Mouse (Mus musculus) E14TG2a.4 (cell line): ENCODE measurements around the gene Ankrd28.

Experiments used
- CTCF ChIP-seq: conservative IDR thresholded peaks from 2 replicates; pipeline ENCODE4 v1.5.1; 2014; ENCODE audit warnings: low read length
- NANOG ChIP-seq: IDR thresholded peaks from 2 replicates; pipeline ENCODE4 v1.6.1; 2014; ENCODE audit warnings: borderline replicate concordance, low read length, mixed read lengths
- POU5F1 ChIP-seq: IDR thresholded peaks from 2 replicates; pipeline ENCODE4 v1.6.1; 2014; ENCODE audit warnings: low read length, borderline replicate concordance

DNA sequence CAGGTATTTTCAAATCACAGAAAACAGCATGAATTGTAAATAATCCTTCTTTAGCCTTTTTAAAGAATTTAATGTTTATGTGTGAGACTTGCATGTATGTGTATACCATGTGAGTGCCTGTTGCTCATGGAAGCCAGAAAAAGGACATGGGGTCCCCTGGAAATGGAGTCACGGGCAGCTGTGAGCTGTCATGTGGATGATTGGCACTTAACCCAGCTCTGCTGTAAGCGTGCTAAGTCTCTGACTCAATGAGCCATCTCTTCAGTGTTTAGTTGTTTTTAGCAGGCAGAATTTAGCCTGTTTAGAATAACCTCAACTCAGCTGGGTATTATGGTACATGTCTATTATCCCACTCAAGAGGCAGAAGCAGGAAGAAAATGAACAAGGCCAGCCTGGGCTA is 43.5 kb downstream of the Ankrd28 start:
- TF ChIP-seq CTCF: no peak
- TF ChIP-seq POU5F1: no peak
- TF ChIP-seq NANOG: no peak
